Mouse (Mus musculus): ENCODE measurements around the gene Igf2bp2.

DNA sequence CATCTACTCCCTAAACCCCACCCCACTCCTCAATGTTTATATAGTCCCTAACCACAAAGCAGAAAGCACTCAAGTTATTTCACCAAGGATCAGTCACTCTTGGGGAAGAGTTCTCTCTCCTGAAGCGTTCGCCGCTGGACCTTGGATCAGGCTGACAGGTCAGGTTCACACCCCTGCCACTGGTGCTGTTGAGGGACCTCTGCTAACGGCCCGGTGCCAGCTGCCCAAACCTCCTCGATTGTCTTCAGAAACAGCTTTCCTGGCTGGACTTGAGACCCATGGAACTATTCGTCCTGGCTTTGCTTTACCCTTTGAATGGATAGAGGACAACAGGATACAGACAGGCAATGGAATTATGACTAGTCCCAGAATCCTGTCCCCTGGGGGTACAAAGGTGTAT, 33.6 kb downstream of the Igf2bp2 start:
- TF ChIP-seq POLR2A (IDR thresholded peaks at IDR 0.05; ENCODE audit: control insufficient read depth, extremely low read depth, insufficient read depth, low read length, poor library complexity) (no peak), CTCF (IDR thresholded peaks at IDR 0.05; ENCODE audit: borderline replicate concordance, control insufficient read depth, extremely low read depth, insufficient read depth, low read length, poor library complexity) (no peak)
